Mouse (Mus musculus) lung, postnatal 0 days (tissue): ENCODE data around the gene Itga2b.
A peak's percentile ranks its signal among the peaks of the same experiment; 100 is the strongest.

Experiments used
- CTCF ChIP-seq: IDR thresholded peaks from 2 replicates; pipeline ENCODE4 v1.5.1; 2016; ENCODE audit warnings: antibody characterized with exemption, mild to moderate bottlenecking
- EP300 ChIP-seq: IDR thresholded peaks from 2 replicates; pipeline ENCODE4 v1.6.1; 2016; ENCODE audit warnings: antibody characterized with exemption, mild to moderate bottlenecking, control low read depth

DNA sequence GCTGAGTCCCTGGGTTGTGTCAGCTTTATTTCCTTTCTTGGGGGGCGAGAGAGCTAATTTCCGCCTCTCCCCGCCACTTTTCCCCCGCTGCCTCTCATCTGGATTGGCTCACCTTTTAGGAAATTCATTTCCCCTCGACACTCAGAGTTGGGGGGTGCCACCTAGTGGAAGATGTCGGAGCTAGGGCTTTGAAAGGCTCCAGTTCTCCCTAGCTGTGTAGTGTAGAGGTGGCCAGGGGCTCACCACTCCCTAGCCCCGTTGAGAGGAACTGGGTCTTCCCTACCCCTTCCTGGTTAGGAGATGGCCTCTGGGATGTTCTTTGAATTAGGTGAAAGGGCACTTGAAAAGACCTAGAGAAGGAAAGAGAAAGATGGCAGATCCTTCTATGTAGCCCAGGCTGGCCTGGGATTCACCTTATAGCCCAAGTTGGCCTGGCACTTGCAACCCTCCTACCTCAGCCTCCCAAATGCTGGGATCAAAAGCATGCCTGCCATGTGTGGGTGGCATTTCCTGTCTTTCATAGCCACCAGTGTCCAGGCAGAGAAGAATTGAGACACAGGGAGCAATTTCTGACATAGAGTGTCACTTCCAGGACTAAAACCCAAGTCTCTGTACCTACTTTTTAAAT lies 38.8 kb downstream of the Itga2b start:
- 0 out of 2 replicates have a peak, but pooled peaks have one; percentile 30 for TF ChIP-seq EP300
- TF ChIP-seq CTCF: peak; percentile 85
